Mouse (Mus musculus): ENCODE results near the gene Rpl11. TPM values are rescaled to one million over a fixed set of nuclear protein-coding genes. Genes with fewer than 3 reads are reported as not detected.

The Rpl11 gene
- polyA plus RNA-seq, 1 experiment = 1,174 TPM

GRCm38 (mm10) chr4:136016059-136016602 lies 37.1 kb downstream of the Rpl11 start:
- H3K4me1 ChIP-seq (ENCODE audit: control insufficient read depth, insufficient read depth, low read length) = peaks cover 9% of the 10 kb centered on the region
- H3K27ac ChIP-seq (ENCODE audit: insufficient read depth, low read length) = no peak overlapping the region
- H3K4me3 ChIP-seq (ENCODE audit: insufficient read depth, low read length) = no peak overlapping the region
- no peak for TF ChIP-seq POLR2A (IDR thresholded peaks at IDR 0.05; ENCODE audit: low read depth, low read length)
- TF ChIP-seq CTCF (IDR thresholded peaks at IDR 0.05; ENCODE audit: borderline replicate concordance, insufficient read depth, low read length) = no peak

DNA sequence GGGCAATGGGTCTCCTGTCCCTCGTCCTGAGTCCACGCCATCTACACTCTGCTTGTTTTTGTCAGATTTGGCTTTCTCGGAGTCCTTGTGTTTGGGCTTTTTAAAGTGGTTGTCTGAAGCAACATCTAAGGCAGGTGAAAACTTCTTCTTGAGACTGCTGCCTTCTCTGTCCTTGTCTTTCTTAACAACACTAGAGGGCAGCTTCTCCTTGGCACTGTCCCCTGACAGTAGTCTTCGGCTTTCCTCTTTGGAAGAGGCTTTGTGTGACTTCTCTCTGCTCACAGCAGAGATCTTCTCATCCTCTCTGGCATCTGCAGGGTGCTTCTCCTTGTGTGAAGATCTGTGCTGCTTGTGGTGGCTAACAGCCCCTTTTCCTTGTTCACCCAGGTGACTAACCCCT lies 42.6 kb downstream of the Rpl11 start:
- TF ChIP-seq CTCF (IDR thresholded peaks at IDR 0.05; ENCODE audit: borderline replicate concordance, insufficient read depth, low read length) (no peak), POLR2A (IDR thresholded peaks at IDR 0.05; ENCODE audit: low read depth, low read length) (no peak)
- Histone ChIP-seq H3K4me3 (ENCODE audit: insufficient read depth, low read length) (no peak overlapping the region), H3K4me1 (ENCODE audit: control insufficient read depth, insufficient read depth, low read length) (no peaks in the 10 kb centered on the region), H3K27ac (ENCODE audit: insufficient read depth, low read length) (no peak overlapping the region)

DNA sequence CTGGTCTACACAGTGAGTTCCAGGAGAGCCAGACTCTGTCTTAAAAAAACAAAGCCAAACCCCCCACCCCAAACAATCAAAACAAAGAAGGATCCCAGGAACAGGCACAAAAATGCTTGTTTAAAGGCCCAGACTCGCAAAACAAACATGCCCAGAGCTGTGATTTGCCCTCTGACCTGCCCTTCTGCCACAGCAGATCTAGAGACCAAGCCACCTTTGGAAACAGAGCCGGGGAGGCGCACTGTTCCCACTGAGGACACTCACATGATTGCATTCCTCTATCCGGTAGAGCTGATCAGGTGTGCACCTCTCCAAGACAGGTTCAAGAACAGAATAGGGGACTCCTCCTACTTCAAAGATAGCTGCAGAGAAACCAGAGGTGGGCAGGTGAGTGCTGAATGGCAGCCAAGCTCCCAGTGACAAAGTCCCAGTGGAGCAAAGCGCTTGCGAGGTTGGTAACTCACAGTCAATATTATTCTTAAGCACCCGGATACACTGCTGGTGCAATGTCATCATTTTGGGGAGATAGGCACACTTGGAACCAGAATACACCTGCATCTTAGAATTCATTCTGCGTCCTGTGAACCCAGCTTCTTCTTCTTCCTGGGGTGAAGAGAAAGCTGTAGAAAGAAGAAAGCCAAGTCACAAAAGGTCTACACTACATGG lies 44.3 kb downstream of the Rpl11 start:
- no peak overlapping the region for H3K4me3 ChIP-seq (ENCODE audit: insufficient read depth, low read length)
- no peaks in the 10 kb centered on the region for H3K4me1 ChIP-seq (ENCODE audit: control insufficient read depth, insufficient read depth, low read length)
- TF ChIP-seq POLR2A (IDR thresholded peaks at IDR 0.05; ENCODE audit: low read depth, low read length) = no peak
- TF ChIP-seq CTCF (IDR thresholded peaks at IDR 0.05; ENCODE audit: borderline replicate concordance, insufficient read depth, low read length) = no peak
- no peak overlapping the region for H3K27ac ChIP-seq (ENCODE audit: insufficient read depth, low read length)

DNA sequence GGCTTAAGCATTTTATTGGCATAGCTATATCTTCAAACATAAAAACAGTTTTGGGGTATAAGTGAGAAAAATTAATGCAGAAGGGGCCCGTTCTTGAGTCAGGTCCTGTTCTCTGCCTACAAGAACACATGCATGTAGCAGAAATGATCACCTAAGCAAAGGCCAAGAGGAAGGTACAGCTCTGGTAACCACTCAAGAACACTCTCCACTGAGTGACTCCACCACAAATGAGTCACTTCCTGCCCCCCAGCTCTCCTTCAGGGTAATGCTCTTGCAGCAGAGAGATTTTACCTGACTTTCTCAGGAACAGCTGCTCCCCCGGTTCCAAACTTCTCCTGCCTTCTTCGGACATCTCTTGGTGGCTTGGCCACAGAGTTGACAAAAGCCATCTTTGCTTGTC lies 46.4 kb downstream of the Rpl11 start:
- Histone ChIP-seq H3K27ac (ENCODE audit: insufficient read depth, low read length) (no peak overlapping the region), H3K4me1 (ENCODE audit: control insufficient read depth, insufficient read depth, low read length) (no peaks in the 10 kb centered on the region), H3K4me3 (ENCODE audit: insufficient read depth, low read length) (no peak overlapping the region)
- TF ChIP-seq POLR2A (IDR thresholded peaks at IDR 0.05; ENCODE audit: low read depth, low read length) (no peak), CTCF (IDR thresholded peaks at IDR 0.05; ENCODE audit: borderline replicate concordance, insufficient read depth, low read length) (no peak)

DNA sequence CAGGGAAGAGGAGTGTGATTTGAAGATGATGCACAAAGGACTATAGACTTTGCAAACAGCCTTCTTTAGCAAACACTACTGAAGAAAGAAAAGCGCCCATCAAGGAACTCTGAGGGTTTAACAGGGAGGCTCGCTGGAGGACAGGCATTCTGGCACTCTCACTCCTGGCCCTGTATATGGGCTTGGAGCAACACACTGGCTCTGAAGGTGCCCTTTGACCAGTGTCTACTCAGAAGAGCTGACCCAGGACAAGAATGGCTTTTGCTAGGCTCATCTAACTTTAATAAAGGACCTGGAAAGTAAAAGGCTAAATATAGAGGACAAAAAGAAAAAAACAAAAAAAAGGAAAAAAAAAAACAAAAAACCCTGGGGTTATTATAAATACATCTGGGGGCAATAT lies 48.3 kb downstream of the Rpl11 start:
- Histone ChIP-seq H3K27ac (ENCODE audit: insufficient read depth, low read length) (no peak overlapping the region), H3K4me1 (ENCODE audit: control insufficient read depth, insufficient read depth, low read length) (no peaks in the 10 kb centered on the region), H3K4me3 (ENCODE audit: insufficient read depth, low read length) (no peak overlapping the region)
- TF ChIP-seq POLR2A (IDR thresholded peaks at IDR 0.05; ENCODE audit: low read depth, low read length) (no peak), CTCF (IDR thresholded peaks at IDR 0.05; ENCODE audit: borderline replicate concordance, insufficient read depth, low read length) (no peak)

DNA sequence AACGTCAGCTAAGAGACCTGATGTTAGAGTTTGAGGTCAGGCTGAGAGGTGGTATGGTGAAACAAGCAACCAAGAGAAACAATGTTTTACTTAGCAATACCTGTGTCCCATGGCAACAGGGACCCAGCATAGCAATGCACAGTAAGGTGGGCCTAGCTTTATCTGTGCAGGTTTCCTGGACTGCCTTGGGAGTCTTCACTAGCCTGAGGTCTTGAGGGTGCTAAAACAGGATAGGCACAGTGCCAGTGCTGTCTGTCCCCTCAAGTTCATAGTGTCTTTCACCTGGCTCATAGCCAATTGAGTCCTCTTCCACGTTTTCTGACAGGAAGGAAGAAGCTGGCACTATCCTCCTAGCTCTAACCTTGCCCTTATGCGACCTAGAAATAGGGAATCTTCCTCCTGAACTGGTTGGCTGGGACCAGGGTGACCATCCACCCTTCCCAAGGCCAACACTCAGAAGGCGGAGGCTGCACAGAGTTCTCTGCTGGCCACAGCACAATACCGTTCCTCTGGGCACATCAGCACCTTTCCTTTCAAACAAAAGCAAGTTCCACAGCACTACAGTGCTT lies 49.0 kb downstream of the Rpl11 start:
- no peak for TF ChIP-seq POLR2A (IDR thresholded peaks at IDR 0.05; ENCODE audit: low read depth, low read length)
- TF ChIP-seq CTCF (IDR thresholded peaks at IDR 0.05; ENCODE audit: borderline replicate concordance, insufficient read depth, low read length) = no peak
- Histone ChIP-seq H3K27ac (ENCODE audit: insufficient read depth, low read length) (no peak overlapping the region), H3K4me3 (ENCODE audit: insufficient read depth, low read length) (no peak overlapping the region), H3K4me1 (ENCODE audit: control insufficient read depth, insufficient read depth, low read length) (no peaks in the 10 kb centered on the region)

GRCm38 (mm10) chr4:135995118-135995517 lies 58.1 kb downstream of the Rpl11 start:
- TF ChIP-seq CTCF (IDR thresholded peaks at IDR 0.05; ENCODE audit: borderline replicate concordance, insufficient read depth, low read length) = no peak
- TF ChIP-seq POLR2A (IDR thresholded peaks at IDR 0.05; ENCODE audit: low read depth, low read length) = no peak
- H3K27ac ChIP-seq (ENCODE audit: insufficient read depth, low read length) = no peak overlapping the region
- no peaks in the 10 kb centered on the region for H3K4me1 ChIP-seq (ENCODE audit: control insufficient read depth, insufficient read depth, low read length)
- no peak overlapping the region for H3K4me3 ChIP-seq (ENCODE audit: insufficient read depth, low read length)

DNA sequence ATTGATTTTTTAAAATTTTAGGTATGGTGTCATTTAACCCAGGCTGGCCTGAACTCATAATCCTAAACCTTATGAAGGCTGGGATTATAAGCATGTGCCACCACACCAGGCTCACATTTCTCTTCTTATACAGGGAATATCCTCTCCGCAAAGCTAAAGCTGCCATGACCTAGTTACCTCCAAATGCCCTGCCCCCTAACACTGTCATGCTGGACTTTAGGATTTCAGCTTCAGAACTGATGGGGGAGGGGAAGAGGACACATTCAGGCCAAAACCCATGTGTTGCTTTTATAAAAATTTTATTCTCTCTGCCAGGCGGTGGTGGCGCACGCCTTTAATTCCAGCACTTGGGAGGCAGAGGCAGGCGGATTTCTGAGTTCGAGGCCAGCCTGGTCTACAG lies 59.3 kb downstream of the Rpl11 start:
- Histone ChIP-seq H3K4me3 (ENCODE audit: insufficient read depth, low read length) (no peak overlapping the region), H3K27ac (ENCODE audit: insufficient read depth, low read length) (no peak overlapping the region), H3K4me1 (ENCODE audit: control insufficient read depth, insufficient read depth, low read length) (no peaks in the 10 kb centered on the region)
- TF ChIP-seq CTCF (IDR thresholded peaks at IDR 0.05; ENCODE audit: borderline replicate concordance, insufficient read depth, low read length) (no peak), POLR2A (IDR thresholded peaks at IDR 0.05; ENCODE audit: low read depth, low read length) (no peak)

DNA sequence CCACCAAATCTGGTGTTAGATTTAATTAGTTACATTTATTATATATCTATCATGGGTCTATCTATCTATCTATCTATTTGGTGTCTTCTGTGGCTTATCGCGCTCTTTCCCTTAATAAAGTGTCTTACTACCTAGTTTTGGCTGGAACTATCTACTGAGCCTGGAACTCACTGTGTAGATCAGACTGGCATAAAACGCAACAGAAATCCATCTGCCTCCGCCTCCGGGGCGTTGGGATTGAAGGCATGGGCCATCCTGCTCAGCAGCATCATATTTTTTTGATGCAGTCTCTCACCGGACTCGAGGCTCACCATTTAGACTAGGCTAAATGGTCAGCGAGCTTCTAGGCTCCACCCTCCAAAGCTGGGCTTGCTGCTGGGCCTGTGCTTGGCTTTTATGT lies 65.5 kb downstream of the Rpl11 start:
- 0 out of 2 replicates have a peak overlapping the region, but pooled peaks have one; percentile 28 for H3K27ac ChIP-seq (ENCODE audit: insufficient read depth, low read length)
- no peak overlapping the region for H3K4me3 ChIP-seq (ENCODE audit: insufficient read depth, low read length)
- TF ChIP-seq CTCF (IDR thresholded peaks at IDR 0.05; ENCODE audit: borderline replicate concordance, insufficient read depth, low read length) (no peak), POLR2A (IDR thresholded peaks at IDR 0.05; ENCODE audit: low read depth, low read length) (no peak)
- H3K4me1 ChIP-seq (ENCODE audit: control insufficient read depth, insufficient read depth, low read length) = peaks cover 4% of the 10 kb centered on the region

All from embryonic fibroblast, embryonic 13.5 days (primary cell).